Mouse (Mus musculus): ENCODE data around the gene RPS10-NUDT3.

DNA sequence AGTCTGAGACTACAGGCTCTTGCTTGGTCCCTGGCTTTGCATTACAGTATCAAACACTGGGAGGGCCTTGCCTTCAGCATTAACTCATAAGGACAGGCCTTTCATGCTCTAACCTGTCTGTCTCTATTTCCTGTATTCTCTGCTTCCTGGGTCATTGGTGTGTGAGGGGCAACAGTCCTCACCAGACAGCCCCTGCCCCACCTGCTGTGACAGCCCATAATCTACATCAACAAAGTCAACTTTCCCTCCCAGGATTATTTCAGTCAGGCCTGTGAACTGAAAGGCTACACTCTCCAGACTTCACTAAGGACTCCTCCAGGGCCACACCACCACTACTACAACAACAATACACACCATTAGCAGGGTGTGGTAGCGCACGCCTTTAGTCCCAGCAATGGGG is 32.0 kb downstream of the RPS10-NUDT3 start:
- TF ChIP-seq CTCF (conservative IDR thresholded peaks at IDR 0.05; ENCODE audit: low read length) (no peak), POU5F1 (IDR thresholded peaks at IDR 0.05; ENCODE audit: borderline replicate concordance, low read length) (no peak)
